Mouse (Mus musculus): ENCODE data around the gene Gm10260. TPM values are rescaled to one million over a fixed set of nuclear protein-coding genes. Genes with fewer than 3 reads are reported as not detected.

Gene Gm10260
- 5.8 TPM for polyA plus RNA-seq (2015; fragmentation: Illumina TruSeq; extraction: RNeasy Lipid Tissue Mini Kit (QIAGEN cat#74804); ENCODE audit: insufficient read depth, low replicate concordance)

DNA sequence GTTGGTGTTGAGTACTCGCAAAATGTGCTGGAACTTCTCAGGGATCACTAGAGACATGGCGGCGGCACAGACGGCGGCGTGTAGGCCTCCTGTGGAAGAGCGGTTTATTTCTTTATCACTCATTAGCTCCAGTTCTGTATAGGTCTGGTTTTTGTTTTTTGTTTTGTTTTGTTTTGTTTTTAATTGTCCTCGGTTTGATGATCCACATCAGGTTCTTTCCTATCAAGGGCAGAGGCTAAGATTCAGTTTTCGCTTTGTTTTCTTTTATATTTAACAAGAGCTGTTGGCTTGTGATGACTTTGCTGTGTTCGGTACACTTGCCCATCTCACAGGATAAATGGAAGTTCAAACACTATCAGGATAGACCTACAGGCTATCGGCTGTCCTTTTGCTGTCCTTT lies at the start of gene Gm10260:
Gene Gm10260, minus strand, starts transcription at position 101 of the 400 bp plus-strand sequence.

Data from spleen, adult 10 weeks (tissue).